Mouse (Mus musculus) cerebellum, adult 11 months (tissue): Measurements from ENCODE around the gene Cryba2.

Source experiments
- DNase-seq: peaks from one replicate; pipeline ENCODE4 v3.0.0; 2022

Gene Cryba2

GRCm38 (mm10) chr1:74883441-74883840, 9.5 kb downstream of the Cryba2 start:
- DNase-seq: no peak

- no peak for DNase-seq
Measured at GRCm38 (mm10) chr1:74882828-74883227, 10.1 kb downstream of the Cryba2 start.

DNA sequence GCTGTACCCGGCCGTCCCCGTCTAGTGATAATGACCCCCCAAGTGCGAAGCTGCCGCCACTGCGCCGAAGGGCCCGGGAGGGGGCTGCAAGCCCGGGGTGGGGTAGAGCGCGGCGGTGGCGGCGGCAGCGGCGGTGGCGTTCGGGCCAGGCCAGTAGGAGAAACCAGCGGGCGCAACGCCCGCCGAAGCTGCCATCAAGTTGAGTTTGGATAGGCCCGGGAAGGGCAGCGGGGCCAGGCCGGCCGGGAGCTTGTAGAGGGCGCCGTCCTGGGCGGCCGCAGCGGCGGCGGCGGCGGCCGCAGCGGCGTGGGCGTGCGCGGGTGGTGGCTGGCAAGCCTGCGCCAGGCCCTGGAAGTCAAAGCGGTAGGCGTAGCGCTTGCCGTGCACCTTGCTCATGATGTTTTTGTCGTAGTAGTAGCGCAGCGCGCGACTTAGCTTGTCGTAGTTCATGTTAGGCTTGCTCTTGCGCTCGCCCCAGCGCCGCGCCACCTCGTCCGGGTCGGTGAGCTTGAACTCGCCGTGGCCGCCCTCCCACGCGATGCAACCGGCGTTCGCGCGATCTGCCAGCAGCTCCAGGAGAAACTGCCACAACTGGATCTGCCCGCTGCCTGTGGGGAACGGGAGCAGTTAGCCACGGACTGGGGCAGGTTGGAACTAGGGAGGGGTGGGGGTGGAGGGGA, 10.7 kb downstream of the Cryba2 start:
- no peak for DNase-seq

DNA sequence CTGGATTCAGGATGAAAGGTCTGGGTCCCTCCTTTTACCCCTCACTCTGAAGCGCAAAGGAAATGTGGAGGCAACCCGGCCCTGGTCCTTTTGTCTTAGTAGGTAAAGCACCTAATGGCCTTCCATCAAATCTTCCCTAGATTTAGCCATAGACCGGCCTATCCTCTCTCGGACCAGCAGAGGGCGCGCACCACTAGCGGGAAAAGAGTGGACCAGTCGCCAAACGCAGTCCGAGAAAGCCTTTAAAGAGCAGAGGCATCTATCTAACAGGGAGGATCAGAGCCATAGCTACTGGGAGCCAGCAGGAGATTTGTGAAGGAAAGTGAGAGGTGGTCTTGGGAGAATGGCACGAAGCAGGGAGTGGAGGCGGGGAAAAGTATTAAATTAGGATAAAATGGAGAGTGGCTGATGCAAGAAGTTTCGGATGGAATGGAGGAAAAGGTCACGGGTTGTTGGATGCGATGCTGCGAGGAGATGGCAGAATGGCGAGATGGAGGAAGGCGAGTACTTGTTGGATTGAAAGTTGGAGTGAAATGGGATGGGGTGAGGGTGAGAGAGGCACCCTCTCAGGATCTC, 12.1 kb downstream of the Cryba2 start:
- peak; percentile 64 for DNase-seq

DNA sequence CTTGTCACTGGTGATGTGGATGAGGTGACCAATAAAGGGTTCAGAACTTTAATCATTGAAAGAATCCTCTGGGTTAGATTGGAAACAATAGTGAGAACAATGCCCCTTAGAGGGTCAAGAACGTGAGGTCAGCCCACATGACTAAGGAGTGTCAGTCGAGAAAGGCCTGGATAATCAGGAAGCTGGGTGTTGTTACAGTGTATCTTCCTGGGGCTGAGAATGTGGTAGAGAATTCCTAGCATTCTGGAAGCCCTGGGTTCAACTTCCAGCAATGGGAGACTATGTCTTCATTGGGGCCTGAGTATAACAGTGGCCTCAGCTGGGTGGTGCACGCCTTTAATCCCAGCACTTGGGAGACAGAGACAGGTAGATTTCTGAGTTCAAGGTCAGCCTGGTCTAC, 15.7 kb downstream of the Cryba2 start:
- no peak for DNase-seq

DNA sequence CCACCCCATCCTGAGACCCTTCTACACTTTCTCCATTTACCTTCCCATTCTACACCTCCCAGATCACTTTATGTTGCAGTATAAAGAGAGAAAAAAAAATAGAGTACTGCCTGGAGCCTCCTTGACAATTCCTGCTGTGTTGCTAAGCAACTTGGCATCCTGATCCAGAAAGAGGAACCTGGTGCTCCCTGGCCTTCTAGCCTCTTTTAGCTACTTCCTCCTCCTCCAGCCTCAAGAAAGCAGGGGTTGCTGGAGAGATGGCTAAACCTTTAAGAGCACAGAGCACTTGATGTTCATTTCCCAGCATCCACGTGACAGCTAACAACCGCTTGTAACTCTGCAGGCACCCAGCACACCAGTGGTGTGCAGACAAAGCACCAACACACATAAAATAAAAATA, 20.7 kb downstream of the Cryba2 start:
- no peak for DNase-seq

DNA sequence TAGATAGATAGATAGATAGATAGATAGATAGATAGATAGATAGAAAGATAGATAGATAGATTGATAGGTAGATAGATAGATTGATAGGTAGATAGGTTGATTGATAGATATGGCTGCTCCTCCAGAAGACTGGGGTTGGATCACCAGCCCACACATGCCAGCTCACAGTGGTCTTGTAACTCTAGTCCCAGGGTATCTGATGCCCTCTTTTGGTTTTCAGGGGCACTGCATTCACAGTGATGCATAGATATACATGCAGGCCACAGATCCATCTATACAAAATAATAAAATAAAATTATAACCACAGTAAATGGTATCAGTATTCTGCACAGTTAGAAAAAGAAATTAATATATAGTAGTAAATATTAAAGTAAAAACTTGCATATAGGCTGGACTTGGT, 31.2 kb downstream of the Cryba2 start:
- no peak for DNase-seq

DNA sequence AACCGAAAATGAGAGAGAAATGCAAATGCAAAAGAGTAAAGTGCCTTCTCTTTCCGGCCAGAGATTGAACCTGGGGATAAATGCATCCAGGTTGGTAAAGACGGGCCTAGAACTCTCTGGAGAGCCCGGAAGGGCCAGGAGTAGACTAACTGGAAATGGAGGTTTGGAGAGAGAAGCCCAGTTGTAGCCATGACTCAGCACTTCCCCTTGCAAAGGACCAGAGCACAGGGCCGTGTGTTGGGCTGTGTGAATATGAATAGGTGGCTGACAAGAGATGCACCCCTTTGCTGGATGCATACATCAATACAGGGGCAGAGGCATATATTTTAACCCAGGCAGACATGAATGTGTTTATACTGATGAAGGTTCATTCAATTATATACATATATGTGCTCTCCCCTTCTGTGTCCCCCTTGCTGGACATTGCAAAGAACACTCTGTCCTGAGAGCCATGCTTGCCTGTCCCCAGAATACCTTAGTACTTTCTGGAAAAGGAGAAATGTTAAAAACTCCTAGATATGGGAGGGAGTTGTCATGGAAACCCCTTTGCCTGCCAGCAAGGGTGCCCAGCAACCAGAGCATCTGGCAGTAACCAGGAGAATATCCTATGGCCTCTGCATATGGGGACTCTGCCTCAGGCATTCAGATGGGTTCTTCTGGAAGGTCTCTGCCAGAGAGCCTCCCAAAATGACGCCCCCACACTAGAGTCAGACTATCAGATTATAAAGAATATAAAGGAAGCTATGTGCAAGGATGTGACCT, 33.5 kb downstream of the Cryba2 start:
- DNase-seq: peak; percentile 16

- no peak for DNase-seq
Measured at GRCm38 (mm10) chr1:74858805-74859204, 34.1 kb downstream of the Cryba2 start.

GRCm38 (mm10) chr1:74858171-74858719, 34.7 kb downstream of the Cryba2 start:
- DNase-seq: peak; percentile 96

- peak; percentile 27 for DNase-seq
Measured at GRCm38 (mm10) chr1:74857677-74858076, 35.3 kb downstream of the Cryba2 start.

DNA sequence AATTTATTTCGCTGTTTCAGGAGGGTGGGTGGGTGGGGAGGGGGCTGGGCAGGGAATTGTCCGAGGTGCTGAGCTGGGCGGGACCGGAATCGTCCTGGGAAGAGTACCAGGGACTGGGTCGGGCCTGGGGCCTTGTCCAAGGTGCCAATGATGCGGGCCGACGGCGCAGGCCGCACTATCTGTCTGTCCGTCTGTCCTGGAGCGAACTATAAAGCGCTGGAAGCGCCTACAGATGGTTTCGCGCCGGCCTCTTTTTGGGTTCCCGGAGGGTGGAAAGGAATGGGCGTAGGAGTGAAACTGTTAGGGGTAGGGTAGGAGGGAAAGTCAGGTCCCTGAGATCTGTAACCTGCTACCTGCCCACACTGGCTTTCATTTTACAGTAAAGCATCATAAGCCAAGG, 35.7 kb downstream of the Cryba2 start:
- peak; percentile 37 for DNase-seq

DNA sequence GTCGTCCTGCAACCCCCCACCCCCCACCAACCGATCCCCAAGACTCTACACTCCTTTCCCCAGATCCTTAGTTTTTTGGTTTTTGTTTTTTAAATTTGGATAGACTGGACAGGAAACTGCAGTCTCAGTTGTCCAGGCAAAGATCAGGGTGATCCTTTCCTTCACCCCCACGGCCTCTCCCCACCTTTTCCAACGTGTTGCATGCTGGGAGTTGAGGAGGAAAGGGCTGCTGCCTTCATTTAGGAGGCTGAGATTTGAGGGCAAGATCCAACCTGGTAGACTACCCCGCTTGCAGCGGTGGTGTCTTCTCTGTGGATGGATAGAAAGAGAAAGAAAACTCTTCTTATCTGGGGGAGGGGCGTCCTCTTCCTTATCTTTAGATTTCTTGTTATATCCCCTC, 36.2 kb downstream of the Cryba2 start:
- peak; percentile 29 for DNase-seq

- peak; percentile 22 for DNase-seq
Measured at GRCm38 (mm10) chr1:74856439-74856720, 36.6 kb downstream of the Cryba2 start.

- DNase-seq: peak; percentile 43
Measured at GRCm38 (mm10) chr1:74855651-74856438, 37.1 kb downstream of the Cryba2 start.

- DNase-seq: no peak
Measured at GRCm38 (mm10) chr1:74855156-74855555, 37.8 kb downstream of the Cryba2 start.

DNA sequence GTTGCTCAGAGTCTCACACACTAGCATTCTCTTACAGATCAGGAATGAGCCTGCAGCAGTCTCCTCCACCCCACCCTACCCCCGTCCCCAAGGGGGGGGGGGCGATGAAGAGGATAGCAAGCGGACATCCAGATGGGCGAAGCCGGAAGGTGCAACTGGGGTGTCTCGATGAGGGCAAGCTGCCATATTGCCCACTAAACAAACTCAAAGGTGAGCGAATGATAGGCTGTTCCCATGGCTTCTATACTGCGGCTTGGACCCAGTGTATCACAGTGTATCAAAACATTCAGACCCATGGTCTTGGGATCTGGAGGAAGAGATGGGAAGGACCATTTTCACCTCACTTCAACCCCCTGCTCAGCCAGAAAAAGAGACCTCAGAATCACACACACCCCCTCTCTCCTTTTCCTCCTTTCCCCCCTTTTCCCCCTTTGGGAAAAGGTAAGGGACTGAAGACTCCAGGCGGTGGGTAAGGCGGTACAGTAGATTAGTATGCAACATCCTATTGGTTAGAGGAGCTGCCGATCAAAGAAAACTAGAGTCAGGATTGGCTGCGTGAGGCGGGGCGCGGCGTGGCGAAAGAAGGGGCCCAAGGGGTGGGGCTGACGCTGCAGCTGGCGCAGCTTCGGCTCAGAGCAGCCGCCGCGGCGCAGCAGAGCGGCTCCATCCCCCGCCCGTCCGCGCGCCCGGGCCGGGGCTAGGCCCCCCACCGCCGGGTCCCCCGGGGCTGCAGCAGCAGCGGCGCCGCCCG, 38.5 kb downstream of the Cryba2 start, which contains the start of gene Cdk5r2:
TSS of gene Cdk5r2 (plus strand) at position 629 of the 751 bp plus-strand sequence.
- DNase-seq: peak; percentile 95

DNA sequence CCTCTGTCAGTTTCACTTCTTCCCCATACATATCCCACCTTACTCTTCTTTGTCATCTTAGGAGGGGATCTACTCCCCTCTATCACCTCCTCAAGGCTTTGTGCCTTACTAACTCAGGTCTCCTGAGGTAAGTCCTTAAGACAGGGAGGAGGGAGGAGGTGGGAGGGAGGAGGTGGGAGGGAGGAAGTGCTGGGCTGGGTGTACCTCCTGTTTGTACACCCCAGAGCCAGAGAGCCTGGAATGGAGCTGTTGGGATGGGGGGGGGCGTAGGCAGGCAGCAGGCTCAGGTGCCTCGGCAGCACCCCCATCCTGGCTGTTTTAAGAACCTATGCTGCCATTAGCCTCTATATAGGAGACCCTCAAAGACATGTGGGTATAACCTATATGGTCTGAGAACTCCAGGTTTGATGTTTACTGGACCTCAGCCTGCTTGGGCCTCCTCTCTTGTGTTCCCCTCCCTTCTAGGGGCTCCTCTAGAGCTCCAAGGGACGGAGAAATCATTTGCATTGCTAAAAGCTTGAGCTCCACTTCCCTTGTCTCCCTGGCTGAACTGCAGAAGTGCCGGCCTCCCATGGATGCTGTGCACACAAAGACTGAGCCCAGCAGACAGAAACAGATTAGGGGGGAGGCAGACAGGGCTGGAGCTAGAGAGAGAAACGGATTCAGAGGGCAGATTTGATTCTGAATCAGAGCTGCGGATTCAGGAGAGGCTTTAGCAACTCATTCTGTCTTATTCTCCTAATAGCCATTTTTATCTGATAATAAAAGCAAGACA, 41.8 kb downstream of the Cryba2 start:
- DNase-seq: no peak

- no peak for DNase-seq
Measured at GRCm38 (mm10) chr1:74850251-74850650, 42.7 kb downstream of the Cryba2 start.

DNA sequence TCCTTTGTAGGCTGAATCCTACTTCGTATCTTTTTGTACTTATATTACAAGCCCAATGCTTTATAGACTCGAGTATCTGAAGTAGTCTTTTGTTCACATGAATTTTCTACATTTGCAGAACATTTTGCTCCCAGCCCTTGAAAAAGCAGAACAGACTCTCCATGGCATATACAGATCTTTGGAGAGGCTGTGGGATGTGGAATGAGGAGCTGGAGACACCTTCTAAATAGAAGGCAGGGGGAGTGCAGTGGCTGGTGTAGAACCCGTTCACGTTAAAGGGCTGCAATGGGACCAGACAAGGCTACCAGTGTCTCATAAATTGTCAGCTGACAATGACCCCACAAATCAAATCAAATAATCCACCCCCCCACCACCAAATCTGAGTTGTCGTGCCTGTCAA, 44.0 kb downstream of the Cryba2 start:
- DNase-seq: no peak

DNA sequence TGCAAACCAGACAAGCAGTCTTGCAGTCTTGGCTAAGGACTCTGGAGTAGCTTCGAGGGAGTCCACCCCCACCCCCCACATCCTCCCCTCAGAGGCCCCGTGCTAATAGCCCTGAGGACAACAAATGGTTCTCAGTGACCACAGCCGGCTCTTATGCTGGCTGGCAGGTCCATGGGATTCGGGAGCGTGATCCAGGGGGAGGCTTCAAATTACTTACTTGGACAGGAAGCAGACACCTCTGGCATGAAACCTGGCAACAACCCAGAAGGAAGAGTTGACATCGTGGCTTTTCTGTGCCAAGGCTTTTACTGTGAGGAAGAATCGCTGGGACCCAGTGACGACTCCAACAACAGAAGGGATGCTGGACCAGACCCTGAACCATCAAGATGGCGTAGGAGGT, 46.6 kb downstream of the Cryba2 start:
- DNase-seq: no peak

DNA sequence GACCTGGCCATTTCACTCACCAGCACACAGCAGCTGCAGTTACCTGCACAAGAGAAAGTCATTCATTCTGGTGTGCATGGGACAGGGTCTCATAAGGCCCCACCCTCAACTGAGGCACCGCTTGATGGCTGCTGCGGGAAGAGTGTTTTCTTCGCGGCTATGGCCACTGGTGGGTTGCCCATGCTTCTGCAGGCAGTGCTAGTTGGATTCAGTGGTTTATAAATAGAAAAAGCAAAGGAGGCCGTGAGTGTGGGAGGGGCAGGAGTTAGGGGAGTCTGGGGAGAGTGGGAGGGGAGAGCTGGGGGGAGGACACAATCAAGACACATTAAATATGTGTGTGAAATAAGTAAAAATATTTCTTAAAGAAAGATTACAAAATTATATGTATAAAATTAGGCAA, 49.9 kb downstream of the Cryba2 start:
- DNase-seq: no peak
